In genomic region chrX:134296737-134297136, GRCm38 (mm10) we compare ENCODE assay signal across 8 mouse cellular contexts. TPM values are rescaled to one million over a fixed set of nuclear protein-coding genes. Genes with fewer than 3 reads are reported as not detected.
A peak's percentile ranks its signal among the peaks of the same experiment; 100 is the strongest.
DNase-seq lines count a peak whose midpoint lies in the region; ATAC-seq lines count a peak whose summit lies in the region.

No protein-coding gene starts in this region.

- peak; percentile 46 for ATAC-seq in forebrain, embryonic 15.5 days (replicated peaks)
- ATAC-seq in midbrain, embryonic 12.5 days (ENCODE audit: low FRiP score, low read depth), result peak; percentile 34; the same call in 1 of the 2 replicates

- H3K27me3 ChIP-seq in forebrain, embryonic 15.5 days, result no peaks in the 10 kb centered on the region
- H3K27me3 ChIP-seq in midbrain, embryonic 12.5 days, result 0 out of 2 replicates have a peak, but pooled peaks cover 4% of the 10 kb centered on the region

- no peaks in the 10 kb centered on the region for H3K9me3 ChIP-seq in forebrain, embryonic 15.5 days
- H3K9me3 ChIP-seq in midbrain, embryonic 12.5 days, result no peaks in the 10 kb centered on the region

- H3K36me3 ChIP-seq in forebrain, embryonic 15.5 days, result no peaks in the 10 kb centered on the region
- no peaks in the 10 kb centered on the region for H3K36me3 ChIP-seq in midbrain, embryonic 12.5 days

- DNase-seq in layer of hippocampus, postnatal 10 days (ENCODE audit: low spot score in 2 of 2), result peak; percentile 4 to 20
- no peak for DNase-seq in layer of hippocampus, adult 9-10 months (ENCODE audit: low spot score)
- DNase-seq in cerebellum, adult 9-11 months, result peak; percentile 50
- DNase-seq in gastrocnemius, postnatal 4 days (ENCODE audit: low spot score in 2 of 2), result no peak
- DNase-seq in gastrocnemius, postnatal 25 days, result no peak
- no peak for DNase-seq in kidney, postnatal 25 days

- peak overlapping the region; percentile 56 for H3K4me3 ChIP-seq in forebrain, embryonic 15.5 days
- peak overlapping the region; percentile 49 for H3K4me3 ChIP-seq in midbrain, embryonic 12.5 days

- peak overlapping the region; percentile 89 for H3K27ac ChIP-seq in forebrain, embryonic 15.5 days (replicated peaks)
- 0 out of 2 replicates have a peak overlapping the region, but pooled peaks have one; percentile 15 for H3K27ac ChIP-seq in midbrain, embryonic 12.5 days (replicated peaks)

- peak overlapping the region; percentile 50 for H3K4me2 ChIP-seq in forebrain, embryonic 15.5 days (replicated peaks)
- peak overlapping the region; percentile 58 for H3K4me2 ChIP-seq in midbrain, embryonic 12.5 days (replicated peaks)

- no peaks in the 10 kb centered on the region for H3K4me1 ChIP-seq in forebrain, embryonic 15.5 days
- no peaks in the 10 kb centered on the region for H3K4me1 ChIP-seq in midbrain, embryonic 12.5 days

- 20% methylated on average over 7 of the region's 7 CpGs for WGBS in forebrain, embryonic 15.5 days
- WGBS in midbrain, embryonic 12.5 days, result 21% methylated on average over 7 of the region's 7 CpGs

- peak overlapping the region; percentile 67 for H3K9ac ChIP-seq in forebrain, embryonic 15.5 days (replicated peaks)
- peak overlapping the region; percentile 58 for H3K9ac ChIP-seq in midbrain, embryonic 12.5 days (replicated peaks)

RNA-seq across cellular contexts. Expression of gene Tmem35a, which starts 1.7 kb away (rescaled TPM):
- total RNA-seq in layer of hippocampus, postnatal 10 days (2021), result 10 to 100 TPM; 74.9 to 86.7 TPM
- polyA plus RNA-seq in forebrain, embryonic 15.5 days (2015; fragmentation: Nextera tagmentation; extraction: Ambion mirVana), result 111 and 123 TPM in 2 replicates
- polyA plus RNA-seq in midbrain, embryonic 12.5 days (2016; fragmentation: Nextera tagmentation; extraction: Ambion mirVana), result 40.4 and 45.7 TPM in 2 replicates
- 1 to 10 TPM; 2.0 to 2.5 TPM for total RNA-seq in gastrocnemius, postnatal 4 days (2021)
- total RNA-seq in gastrocnemius, postnatal 25 days (2021), result under 1 TPM; 0.21 to 0.23 TPM

RNA-seq across cellular contexts. Expression of gene Cenpi, which starts 11.1 kb away (rescaled TPM):
- total RNA-seq in layer of hippocampus, postnatal 10 days (2021), result 1 to 10 TPM; 1.4 to 1.9 TPM
- polyA plus RNA-seq in forebrain, embryonic 15.5 days (2015; fragmentation: Nextera tagmentation; extraction: Ambion mirVana), result 14.0 and 14.4 TPM in 2 replicates
- polyA plus RNA-seq in midbrain, embryonic 12.5 days (2016; fragmentation: Nextera tagmentation; extraction: Ambion mirVana), result 21.7 and 25.0 TPM in 2 replicates
- 1 to 10 TPM; 5.9 to 7.6 TPM for total RNA-seq in gastrocnemius, postnatal 4 days (2021)
- total RNA-seq in gastrocnemius, postnatal 25 days (2021), result under 1 TPM; 0.33 to 0.70 TPM

RNA-seq across cellular contexts. Expression of gene Trmt2b, which starts 20.0 kb away (rescaled TPM):
- 1 to 10 TPM; 5.2 to 5.5 TPM for total RNA-seq in layer of hippocampus, postnatal 10 days (2021)
- polyA plus RNA-seq in forebrain, embryonic 15.5 days (2015; fragmentation: Nextera tagmentation; extraction: Ambion mirVana), result 5.6 and 6.2 TPM in 2 replicates
- 6.2 and 9.0 TPM in 2 replicates for polyA plus RNA-seq in midbrain, embryonic 12.5 days (2016; fragmentation: Nextera tagmentation; extraction: Ambion mirVana)
- 10 to 100 TPM; 10.4 to 14.3 TPM for total RNA-seq in gastrocnemius, postnatal 4 days (2021)
- 10 to 100 TPM; 10.8 to 12.3 TPM for total RNA-seq in gastrocnemius, postnatal 25 days (2021)

Comparison
In these comparisons a context has a peak if more than half of its experiments do, and no peak if none do; other contexts are left out.
1. DNase-seq: peak in layer of hippocampus, postnatal 10 days (2 of 2) and cerebellum, adult 9-11 months (single experiment); none in layer of hippocampus, adult 9-10 months (single experiment), gastrocnemius, postnatal 4 days (0 of 2), gastrocnemius, postnatal 25 days (single experiment) and kidney, postnatal 25 days (0 of 2).
2. RNA of gene Tmem35a, which starts 1.7 kb away (total RNA-seq): 74.9 to 86.7 TPM in layer of hippocampus, postnatal 10 days; 2.0 to 2.5 TPM in gastrocnemius, postnatal 4 days and 0.21 to 0.23 TPM in gastrocnemius, postnatal 25 days; every median in the first group is over 10 times any median in the second.